Mouse (Mus musculus) thymus, adult 2 months (tissue): ENCODE data around the gene Ociad1. TPM values are rescaled to one million over a fixed set of nuclear protein-coding genes. Genes with fewer than 3 reads are reported as not detected.

Source experiments
- DNase-seq: peaks from one replicate; pipeline ENCODE4 v3.0.0; 2021
- H3K27ac ChIP-seq: fragments of 200-500 bp; 2 replicates; pipeline ENCODE4 v1.5.1; 2012; ENCODE audit warnings: low read length, control low read depth; ENCODE audit not compliant: control insufficient read depth, insufficient read depth
- H3K27me3 ChIP-seq: fragments of 200-500 bp; 2 replicates; pipeline ENCODE4 v1.6.1; 2012; ENCODE audit warnings: mild to moderate bottlenecking, low read length, moderate library complexity, mixed read lengths; ENCODE audit not compliant: control insufficient read depth, insufficient read depth
- H3K36me3 ChIP-seq: fragments of 200-500 bp; 2 replicates; pipeline ENCODE4 v1.6.1; 2012; ENCODE audit warnings: mild to moderate bottlenecking, low read length, moderate library complexity; ENCODE audit not compliant: control insufficient read depth, insufficient read depth
- H3K4me1 ChIP-seq: fragments of 200-500 bp; replicated peaks from 2 replicates; pipeline ENCODE4 v1.6.1; 2012; ENCODE audit warnings: low read length; ENCODE audit not compliant: control insufficient read depth, insufficient read depth
- H3K4me3 ChIP-seq: fragments of 200-500 bp; 2 replicates; pipeline ENCODE4 v1.5.1; 2012; ENCODE audit warnings: mild to moderate bottlenecking, low read length, control low read depth, moderate library complexity; ENCODE audit not compliant: control insufficient read depth, insufficient read depth
- CTCF ChIP-seq: fragments of 200-500 bp; IDR thresholded peaks from 2 replicates; pipeline ENCODE4 v1.5.1; 2012; ENCODE audit warnings: mild to moderate bottlenecking, control low read depth, low read length, moderate library complexity, borderline replicate concordance; ENCODE audit not compliant: control insufficient read depth, poor library complexity, insufficient read depth; ENCODE audit errors: extremely low read depth
- POLR2A ChIP-seq: fragments of 200-500 bp; IDR thresholded peaks from 2 replicates; pipeline ENCODE4 v1.6.1; 2012; ENCODE audit warnings: mild to moderate bottlenecking, low read length, control low read depth, moderate library complexity; ENCODE audit not compliant: control insufficient read depth, poor library complexity, insufficient read depth; ENCODE audit errors: extremely low read depth
- WGBS: fragments of 180-500 bp; shearing (Covaris S2); methylation state at CpG from one replicate; pipeline ENCODE4 v1.1.7; 2018; 5-methylcytosine and 5-hydroxymethylcytosine counted together
- polyA plus RNA-seq: library from polyadenylated mRNA; depleted of rRNA; stranded (reverse); fragments of >200 nt; gene quantifications from 2 replicates; pipeline ENCODE4 v1.2.3, GENCODE M21; 2012

Gene Ociad1
- polyA plus RNA-seq, 1 experiment: 73.3 TPM

GRCm38 (mm10) chr5:73254660-73255059, 37.9 kb upstream of the Ociad1 start:
- WGBS: 0% methylated on average over 5 of the region's 5 CpGs
- TF ChIP-seq POLR2A (no peak), CTCF (no peak)
- Histone ChIP-seq H3K4me1 (peaks cover 9% of the 10 kb centered on the region), H3K27me3 (no peaks in the 10 kb centered on the region), H3K27ac (peak overlapping the region; percentile 73), H3K4me3 (no peak overlapping the region; the same call in 1 of the 2 replicates), H3K36me3 (no peaks in the 10 kb centered on the region)
- peak; percentile 23 for DNase-seq

- Histone ChIP-seq H3K27me3 (no peaks in the 10 kb centered on the region), H3K4me3 (peak overlapping the region; percentile 92), H3K36me3 (no peaks in the 10 kb centered on the region), H3K4me1 (peaks cover 9% of the 10 kb centered on the region), H3K27ac (peak overlapping the region; percentile 73)
- DNase-seq: peak; percentile 49
- TF ChIP-seq CTCF: peak; percentile 32; the same call in 1 of the 2 replicates
- TF ChIP-seq POLR2A: 0 out of 2 replicates have a peak, but pooled peaks have one; percentile 29
- WGBS: under 1% methylated on average over 129 of the region's 129 CpGs
These were observed 37.0 kb upstream of the Ociad1 start for GRCm38 (mm10) chr5:73255321-73256251.

GRCm38 (mm10) chr5:73256352-73257065, 36.1 kb upstream of the Ociad1 start, which contains the start of gene Fryl:
TSS of gene Fryl (minus strand) at chr5:73256619.
- Histone ChIP-seq H3K27ac (peak within 1 kb of the TSS; percentile 76), H3K4me3 (peak within 1 kb of the TSS; percentile 92), H3K4me1 (peaks cover 9% of the 10 kb centered on the region), H3K27me3 (no peaks in the 10 kb centered on the region), H3K36me3 (no peaks in the 10 kb centered on the region)
- TF ChIP-seq POLR2A (0 out of 2 replicates have a peak, but pooled peaks have one; percentile 40), CTCF (no peak)
- under 1% methylated on average over 44 of the region's 44 CpGs for WGBS
- peak; percentile 92 for DNase-seq

- H3K27ac ChIP-seq: peak overlapping the region; percentile 76
- H3K4me3 ChIP-seq: peak overlapping the region; percentile 40
- H3K27me3 ChIP-seq: no peaks in the 10 kb centered on the region
- WGBS: under 1% methylated on average over 11 of the region's 11 CpGs
- no peak for TF ChIP-seq POLR2A
- no peak for TF ChIP-seq CTCF
- no peak for DNase-seq
- H3K4me1 ChIP-seq: peaks cover 9% of the 10 kb centered on the region
- H3K36me3 ChIP-seq: no peaks in the 10 kb centered on the region
These were observed 35.5 kb upstream of the Ociad1 start for GRCm38 (mm10) chr5:73257096-73257495.

- Histone ChIP-seq H3K4me3 (no peak overlapping the region), H3K27me3 (no peaks in the 10 kb centered on the region), H3K27ac (peak overlapping the region; percentile 76; the same call in 1 of the 2 replicates), H3K36me3 (no peaks in the 10 kb centered on the region), H3K4me1 (peaks cover 9% of the 10 kb centered on the region)
- TF ChIP-seq CTCF (no peak), POLR2A (no peak)
- DNase-seq: no peak
- WGBS: 48% methylated on average over 8 of the region's 8 CpGs
These were observed 34.9 kb upstream of the Ociad1 start for GRCm38 (mm10) chr5:73257723-73258122.

GRCm38 (mm10) chr5:73264122-73264521, 28.5 kb upstream of the Ociad1 start:
- no peak overlapping the region for H3K4me3 ChIP-seq
- WGBS: 76% methylated on average over 5 of the region's 5 CpGs
- H3K36me3 ChIP-seq: no peaks in the 10 kb centered on the region
- no peaks in the 10 kb centered on the region for H3K27me3 ChIP-seq
- no peak for TF ChIP-seq POLR2A
- TF ChIP-seq CTCF: no peak
- H3K4me1 ChIP-seq: peaks cover 8% of the 10 kb centered on the region; the same call in 1 of the 2 replicates
- no peak for DNase-seq
- H3K27ac ChIP-seq: no peak overlapping the region
